Mouse (Mus musculus) embryonic facial prominence, embryonic 10.5 days (tissue): ENCODE data around the gene Nop58. TPM values are rescaled to one million over a fixed set of nuclear protein-coding genes. Genes with fewer than 3 reads are reported as not detected.

ENCODE experiments used
- DNase-seq: peaks from one replicate; pipeline ENCODE4 v3.0.0-alpha.2; 2017; ENCODE audit warnings: low spot score
- H3K27ac ChIP-seq: fragments of 300-500 bp; sonication (generic); replicated peaks from 2 replicates; pipeline ENCODE4 v1.5.1; 2016; ENCODE audit warnings: mild to moderate bottlenecking
- H3K27me3 ChIP-seq: fragments of 300-500 bp; sonication (generic); replicated peaks from 2 replicates; pipeline ENCODE4 v1.6.1; 2016; ENCODE audit warnings: low read depth, mild to moderate bottlenecking; ENCODE audit not compliant: poor library complexity, severe bottlenecking
- H3K36me3 ChIP-seq: fragments of 300-500 bp; sonication (generic); replicated peaks from 2 replicates; pipeline ENCODE4 v1.6.1; 2016; ENCODE audit warnings: mild to moderate bottlenecking, moderate library complexity
- H3K4me1 ChIP-seq: fragments of 300-500 bp; sonication (generic); 2 replicates; pipeline ENCODE4 v1.6.1; 2016
- H3K4me3 ChIP-seq: fragments of 300-500 bp; sonication (generic); 2 replicates; pipeline ENCODE4 v1.5.1; 2016; ENCODE audit warnings: mild to moderate bottlenecking, moderate library complexity
- H3K9me3 ChIP-seq: fragments of 300-500 bp; sonication (generic); 2 replicates; pipeline ENCODE4 v1.6.1; 2016; ENCODE audit warnings: mild to moderate bottlenecking
- whole genome bisulfite sequencing: fragments of 180-500 bp; shearing (Covaris S2); methylation state at CpG from one replicate; pipeline ENCODE4 v1.1.7; 2016; 5-methylcytosine and 5-hydroxymethylcytosine counted together
- polyA plus RNA-seq: library from polyadenylated mRNA; unstranded; fragments of >200 nt; fragmentation: Nextera tagmentation; extraction: Ambion mirVana; gene quantifications from 2 replicates; pipeline ENCODE4 v1.2.1, GENCODE M21; 2016

The Nop58 gene
- polyA plus RNA-seq, 1 experiment from 2014 or later = 319 TPM

DNA sequence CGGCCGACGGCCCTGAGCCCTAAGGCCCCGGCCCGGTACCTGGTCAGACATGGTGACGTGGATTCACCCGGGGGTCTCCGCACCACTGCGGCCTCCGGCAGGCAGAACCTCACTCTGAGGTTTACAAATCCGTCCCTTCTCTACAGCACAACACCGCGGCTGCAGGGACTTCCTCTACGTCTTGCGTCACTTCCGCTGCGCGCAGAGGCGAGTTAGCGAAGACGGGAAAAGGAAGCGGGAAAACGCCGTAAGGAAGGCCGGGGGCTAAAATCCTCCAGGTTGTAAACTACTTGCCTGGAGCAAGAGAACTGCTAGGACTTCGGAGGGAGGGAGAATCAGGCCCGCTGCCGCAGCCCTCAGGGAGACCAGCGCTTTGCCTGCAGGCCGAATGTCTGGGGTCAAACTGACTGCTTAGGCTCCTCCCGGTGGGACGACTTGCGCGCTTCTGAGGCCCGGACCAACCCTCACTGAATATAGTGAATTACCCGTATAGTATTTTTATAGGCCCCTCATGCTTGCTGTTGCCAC is 14.1 kb upstream of the Nop58 start, which contains the start of gene Sumo1:
Gene Sumo1, minus strand, starts transcription at position 194 of the 528 bp plus-strand sequence.
- Histone ChIP-seq H3K4me3 (peak within 1 kb of the TSS; percentile 95), H3K27ac (peak within 1 kb of the TSS; percentile 99), H3K27me3 (no peaks in the 10 kb centered on the region), H3K36me3 (peaks cover 21% of the 10 kb centered on the region), H3K9me3 (no peaks in the 10 kb centered on the region), H3K4me1 (peaks cover 19% of the 10 kb centered on the region)
- peak; percentile 93 for DNase-seq
- WGBS = under 1% methylated on average over 36 of the region's 36 CpGs

DNA sequence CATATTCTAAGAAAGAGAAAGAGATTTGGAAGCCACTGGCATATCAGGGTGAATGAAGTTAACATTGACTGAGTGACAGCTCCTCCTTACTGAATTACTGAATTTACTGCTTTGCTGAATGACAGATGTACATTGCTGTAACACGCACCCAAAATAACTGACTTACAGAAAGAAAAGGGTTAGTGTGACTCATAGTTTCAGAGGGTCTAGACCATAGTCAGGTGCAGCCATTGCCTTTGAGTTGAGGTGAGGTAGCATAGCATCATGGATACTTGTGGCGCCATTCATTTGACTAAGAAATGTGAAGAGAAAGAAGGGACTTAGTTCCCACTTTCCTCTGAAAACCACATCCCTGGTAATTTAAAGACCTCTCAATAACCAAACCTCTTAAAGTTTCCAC is 11.1 kb upstream of the Nop58 start:
- Histone ChIP-seq H3K27me3 (no peaks in the 10 kb centered on the region; the same call in 1 of the 2 replicates), H3K4me1 (peaks cover 14% of the 10 kb centered on the region), H3K27ac (no peak overlapping the region), H3K36me3 (peaks cover 12% of the 10 kb centered on the region), H3K4me3 (no peak overlapping the region), H3K9me3 (no peaks in the 10 kb centered on the region)
- DNase-seq = no peak
- WGBS = 93% methylated on average over 2 of the region's 2 CpGs

DNA sequence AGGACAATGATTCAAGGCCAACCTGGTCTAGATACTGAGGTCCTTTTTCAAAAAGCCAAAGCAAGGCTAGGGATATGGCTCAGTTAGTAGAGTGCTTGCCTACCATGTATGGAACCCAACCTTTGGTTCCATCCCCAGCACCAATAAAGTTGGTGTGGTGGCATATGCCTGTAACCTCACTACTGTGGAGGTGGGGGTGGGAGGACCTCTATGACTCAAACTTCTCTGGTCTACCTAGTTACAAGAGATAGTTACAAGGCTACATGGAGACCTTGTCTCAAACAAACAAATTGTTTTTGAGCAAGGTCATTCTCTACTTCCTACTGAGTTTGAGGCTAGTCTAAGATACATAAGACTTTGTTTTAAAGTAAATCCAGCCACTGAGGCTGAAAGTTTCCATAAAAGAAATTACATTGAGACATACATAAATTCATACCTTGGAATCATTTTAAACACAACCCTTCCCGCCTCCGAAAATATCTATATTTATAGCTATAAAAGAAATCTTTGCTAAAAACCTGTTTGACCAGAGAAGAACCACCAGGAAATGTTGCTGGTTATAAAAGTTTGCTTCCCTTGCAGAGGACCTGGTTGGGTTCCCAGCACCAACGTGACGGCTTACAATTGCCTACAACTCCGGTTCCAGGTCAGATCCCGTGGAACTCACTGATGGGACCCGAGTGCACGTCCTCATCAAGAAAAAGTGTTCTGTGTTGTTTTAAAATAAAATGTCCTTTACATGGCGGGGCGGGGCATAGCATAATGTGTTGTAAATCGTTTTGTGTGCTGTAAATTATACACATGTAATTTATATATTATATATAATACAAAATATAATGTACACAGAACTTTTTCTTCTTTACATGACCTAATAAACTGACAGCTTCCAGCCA is 599 bp upstream of the Nop58 start:
- Histone ChIP-seq H3K36me3 (peaks cover 28% of the 10 kb centered on the region), H3K4me3 (peak overlapping the region; percentile 91), H3K27ac (peak overlapping the region; percentile 80), H3K9me3 (no peaks in the 10 kb centered on the region), H3K4me1 (peaks cover 25% of the 10 kb centered on the region), H3K27me3 (no peaks in the 10 kb centered on the region)
- peak; percentile 38 for DNase-seq
- 10% methylated on average over 11 of the region's 11 CpGs for WGBS

DNA sequence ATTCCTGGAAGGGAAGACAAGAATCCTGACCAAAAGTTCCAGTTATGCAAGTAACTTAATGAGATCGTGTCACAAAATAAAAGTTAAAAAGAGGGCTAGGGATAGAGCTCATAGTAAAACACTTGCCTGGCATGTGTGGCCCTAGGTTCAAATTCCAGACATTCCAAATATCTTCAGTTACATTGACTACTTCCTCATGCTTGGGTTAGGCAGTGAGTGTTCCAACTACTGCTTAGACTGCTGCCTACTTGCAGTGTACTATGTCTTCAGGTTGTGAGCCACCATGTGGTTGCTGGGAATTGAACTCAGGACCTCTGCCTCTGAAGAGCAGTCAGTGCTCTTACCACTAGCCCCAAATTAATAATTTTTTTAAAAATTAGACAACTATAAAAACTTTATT is 2.7 kb downstream of the Nop58 start:
- Histone ChIP-seq H3K36me3 (peaks cover 61% of the 10 kb centered on the region), H3K9me3 (no peaks in the 10 kb centered on the region), H3K27me3 (no peaks in the 10 kb centered on the region), H3K27ac (no peak overlapping the region), H3K4me1 (peaks cover 25% of the 10 kb centered on the region), H3K4me3 (peak overlapping the region; percentile 91)
- WGBS = 63% methylated on average over 1 of the region's 1 CpGs
- no peak for DNase-seq

DNA sequence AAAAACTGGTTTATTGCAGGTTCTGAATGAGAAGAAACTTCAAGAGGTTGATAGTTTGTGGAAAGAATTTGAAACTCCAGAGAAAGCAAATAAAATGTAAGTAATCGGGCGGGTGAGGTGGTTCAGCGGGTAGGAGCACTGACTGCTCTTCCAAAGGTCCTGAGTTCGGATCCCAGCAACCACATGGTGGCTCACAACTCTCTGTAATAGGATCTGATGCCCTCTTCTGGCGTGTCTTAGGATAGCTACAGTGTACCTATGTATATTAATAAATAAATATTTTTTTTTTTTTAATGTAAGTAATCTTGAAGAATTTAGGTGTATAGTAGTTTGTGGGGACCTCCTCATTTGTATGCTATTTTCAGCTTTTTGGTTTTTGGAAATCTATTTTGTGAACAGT is 5.7 kb downstream of the Nop58 start:
- no peaks in the 10 kb centered on the region for H3K27me3 ChIP-seq
- H3K36me3 ChIP-seq = peaks cover 89% of the 10 kb centered on the region
- no peak overlapping the region for H3K4me3 ChIP-seq
- WGBS = 92% methylated on average over 5 of the region's 5 CpGs
- H3K27ac ChIP-seq = no peak overlapping the region
- DNase-seq = no peak
- peaks cover 23% of the 10 kb centered on the region for H3K4me1 ChIP-seq
- no peaks in the 10 kb centered on the region for H3K9me3 ChIP-seq

DNA sequence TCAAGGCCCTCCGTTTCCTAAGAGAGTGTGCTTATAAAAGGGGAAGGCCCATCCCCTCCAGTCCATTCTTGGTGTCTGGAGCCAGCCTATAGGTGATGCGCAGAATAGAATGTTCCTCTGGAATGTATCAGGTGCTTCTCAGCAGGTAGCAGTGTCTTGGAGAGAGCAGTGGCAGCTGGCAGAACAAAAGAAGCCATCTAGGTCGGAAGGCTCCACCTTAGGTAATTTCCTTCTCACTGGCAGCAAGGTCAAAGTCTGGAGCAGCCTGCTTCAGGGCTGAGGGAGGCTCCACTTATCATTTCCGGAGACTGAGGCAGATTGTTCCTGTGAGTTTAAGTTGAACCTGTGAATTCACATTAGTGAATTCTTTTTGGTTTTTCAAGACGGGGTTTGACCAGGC is 13.0 kb downstream of the Nop58 start:
- no peak for DNase-seq
- H3K4me1 ChIP-seq = no peaks in the 10 kb centered on the region
- no peaks in the 10 kb centered on the region for H3K9me3 ChIP-seq
- H3K27me3 ChIP-seq = no peaks in the 10 kb centered on the region
- H3K36me3 ChIP-seq = peaks cover 99% of the 10 kb centered on the region
- H3K27ac ChIP-seq = no peak overlapping the region
- 86% methylated on average over 5 of the region's 5 CpGs for WGBS
- H3K4me3 ChIP-seq = no peak overlapping the region

DNA sequence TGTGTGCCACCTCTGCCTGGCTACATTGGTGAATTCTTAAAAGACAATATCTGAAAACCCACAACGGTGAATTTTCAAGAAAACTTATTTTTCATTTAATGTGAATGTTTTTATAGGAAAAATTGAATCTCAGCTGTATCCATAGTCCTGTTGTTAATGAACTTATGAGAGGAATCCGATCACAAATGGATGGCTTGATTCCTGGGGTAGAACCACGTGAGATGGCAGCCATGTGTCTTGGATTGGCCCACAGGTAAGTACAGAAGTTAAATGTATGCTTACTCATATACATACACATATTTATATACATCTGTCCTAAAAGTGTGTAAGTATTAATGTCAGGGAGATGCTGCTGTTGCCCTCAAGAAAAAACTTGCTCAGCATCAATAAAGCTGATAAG is 13.4 kb downstream of the Nop58 start:
- H3K4me3 ChIP-seq = no peak overlapping the region
- no peak for DNase-seq
- WGBS = 93% methylated on average over 3 of the region's 3 CpGs
- H3K36me3 ChIP-seq = peaks cover 99% of the 10 kb centered on the region
- no peaks in the 10 kb centered on the region for H3K4me1 ChIP-seq
- H3K9me3 ChIP-seq = no peaks in the 10 kb centered on the region
- no peak overlapping the region for H3K27ac ChIP-seq
- no peaks in the 10 kb centered on the region for H3K27me3 ChIP-seq

DNA sequence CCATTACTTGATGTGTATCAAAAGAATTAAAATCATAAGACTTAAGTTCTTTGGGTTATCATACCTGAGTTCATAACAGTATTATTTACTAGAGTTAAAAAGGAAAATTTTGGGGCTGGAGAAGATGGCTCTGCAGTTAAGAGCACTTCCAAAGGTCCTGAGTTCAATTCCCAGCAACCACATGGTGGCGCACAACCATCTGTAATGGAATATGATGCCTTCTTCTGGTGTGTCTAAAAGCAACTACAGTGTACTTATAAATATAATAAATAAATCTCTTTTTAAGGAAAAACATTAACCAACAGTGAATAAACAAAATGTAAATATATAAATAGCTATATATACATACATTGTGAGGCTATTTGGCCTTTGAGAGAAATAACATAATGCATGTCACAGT is 17.0 kb downstream of the Nop58 start:
- H3K4me3 ChIP-seq = no peak overlapping the region
- no peak for DNase-seq
- H3K27me3 ChIP-seq = no peaks in the 10 kb centered on the region
- 93% methylated on average over 1 of the region's 1 CpGs for WGBS
- no peak overlapping the region for H3K27ac ChIP-seq
- peaks cover 100% of the 10 kb centered on the region for H3K36me3 ChIP-seq
- no peaks in the 10 kb centered on the region for H3K9me3 ChIP-seq
- H3K4me1 ChIP-seq = no peaks in the 10 kb centered on the region

DNA sequence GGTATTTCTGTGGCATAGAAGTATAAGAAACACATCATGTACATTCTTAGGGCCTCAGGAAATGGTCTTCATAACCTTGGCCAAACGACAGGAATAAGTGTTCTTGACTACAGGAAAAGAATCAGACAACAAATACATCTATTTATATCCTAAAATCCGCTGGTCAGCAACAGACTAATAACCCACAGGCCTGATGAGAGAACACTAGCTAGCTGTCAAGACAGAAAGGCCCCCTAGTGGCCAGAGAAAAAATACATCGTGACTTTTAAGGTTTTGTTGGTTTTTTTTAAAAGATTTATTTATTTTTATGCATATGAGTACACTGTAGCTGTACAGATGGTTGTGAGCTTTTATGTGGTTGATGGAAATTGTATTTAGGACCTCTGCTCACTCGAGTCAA is 35.1 kb downstream of the Nop58 start:
- H3K27ac ChIP-seq = no peak overlapping the region
- peaks cover 65% of the 10 kb centered on the region for H3K36me3 ChIP-seq
- no peaks in the 10 kb centered on the region for H3K4me1 ChIP-seq
- H3K27me3 ChIP-seq = no peaks in the 10 kb centered on the region
- no peak overlapping the region for H3K4me3 ChIP-seq
- H3K9me3 ChIP-seq = no peaks in the 10 kb centered on the region
- DNase-seq = no peak
- 58% methylated on average over 4 of the region's 4 CpGs for whole genome bisulfite sequencing

DNA sequence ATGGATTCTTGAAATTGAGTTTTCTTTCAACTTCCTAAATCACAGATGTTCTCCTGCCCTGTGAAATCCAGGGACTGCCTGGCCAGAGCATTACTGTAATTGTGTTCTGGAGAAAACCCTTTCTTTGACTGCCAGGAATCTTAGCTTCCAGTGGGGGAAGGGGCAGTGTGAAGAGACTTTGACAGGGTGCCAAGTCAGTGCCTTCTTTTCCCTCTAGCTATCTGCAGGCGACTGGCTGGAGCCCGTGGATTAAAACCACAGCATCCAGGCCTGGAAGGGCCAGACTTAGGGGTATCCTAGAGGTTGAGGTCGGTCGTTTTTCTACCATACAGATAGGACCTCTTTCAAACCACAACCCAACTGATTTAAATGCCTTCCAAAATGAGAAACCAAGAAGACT is 40.9 kb downstream of the Nop58 start:
- H3K36me3 ChIP-seq = peaks cover 13% of the 10 kb centered on the region
- H3K27me3 ChIP-seq = no peaks in the 10 kb centered on the region
- WGBS = 58% methylated on average over 4 of the region's 4 CpGs
- H3K27ac ChIP-seq = no peak overlapping the region
- no peaks in the 10 kb centered on the region for H3K4me1 ChIP-seq
- no peaks in the 10 kb centered on the region for H3K9me3 ChIP-seq
- no peak for DNase-seq
- H3K4me3 ChIP-seq = no peak overlapping the region

DNA sequence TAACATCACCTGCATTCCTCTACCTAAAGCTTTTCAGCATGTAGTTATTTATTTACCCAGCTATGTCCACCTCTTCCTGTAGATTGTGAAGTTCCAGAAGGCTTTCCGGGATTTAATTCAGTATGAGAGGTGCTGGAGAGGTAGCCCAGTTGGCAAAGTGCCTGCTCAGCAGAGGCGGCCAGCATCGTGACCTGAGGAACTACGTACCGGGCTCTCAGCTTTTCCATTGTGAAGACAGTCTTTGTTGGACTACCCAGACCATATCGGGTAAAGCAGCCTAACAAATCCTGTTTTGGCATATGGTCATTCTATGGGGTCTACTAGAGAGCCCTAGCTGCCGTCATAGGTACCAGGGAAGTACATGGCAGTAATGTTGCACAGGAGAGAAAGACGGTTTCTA is 45.3 kb downstream of the Nop58 start:
- WGBS = 90% methylated on average over 8 of the region's 8 CpGs
- no peaks in the 10 kb centered on the region for H3K4me1 ChIP-seq
- no peaks in the 10 kb centered on the region for H3K27me3 ChIP-seq
- no peaks in the 10 kb centered on the region for H3K36me3 ChIP-seq
- no peak overlapping the region for H3K27ac ChIP-seq
- H3K9me3 ChIP-seq = no peaks in the 10 kb centered on the region
- DNase-seq = no peak
- no peak overlapping the region for H3K4me3 ChIP-seq

DNA sequence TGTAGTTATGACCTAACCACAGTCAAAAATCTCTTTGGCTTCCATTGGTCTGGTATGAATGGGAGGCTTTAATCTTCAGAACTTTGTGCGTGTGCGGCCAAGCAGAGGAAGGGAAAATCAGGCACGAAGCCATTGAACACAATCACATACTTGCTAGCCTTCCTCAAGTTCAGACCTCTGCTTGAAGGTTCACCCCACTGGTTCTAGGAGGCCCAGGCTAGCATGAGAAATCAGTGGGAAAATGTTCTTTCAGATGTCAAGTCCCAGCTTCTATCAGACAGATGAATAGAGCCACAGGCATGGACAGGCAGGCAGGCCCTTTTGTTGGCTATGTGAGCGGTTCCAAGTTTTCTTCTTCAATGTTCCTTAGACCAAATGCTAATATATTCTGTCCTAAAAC is 46.0 kb downstream of the Nop58 start:
- 87% methylated on average over 4 of the region's 4 CpGs for WGBS
- Histone ChIP-seq H3K4me1 (no peaks in the 10 kb centered on the region), H3K27ac (no peak overlapping the region), H3K4me3 (no peak overlapping the region), H3K27me3 (no peaks in the 10 kb centered on the region), H3K36me3 (no peaks in the 10 kb centered on the region), H3K9me3 (no peaks in the 10 kb centered on the region)
- DNase-seq = no peak

DNA sequence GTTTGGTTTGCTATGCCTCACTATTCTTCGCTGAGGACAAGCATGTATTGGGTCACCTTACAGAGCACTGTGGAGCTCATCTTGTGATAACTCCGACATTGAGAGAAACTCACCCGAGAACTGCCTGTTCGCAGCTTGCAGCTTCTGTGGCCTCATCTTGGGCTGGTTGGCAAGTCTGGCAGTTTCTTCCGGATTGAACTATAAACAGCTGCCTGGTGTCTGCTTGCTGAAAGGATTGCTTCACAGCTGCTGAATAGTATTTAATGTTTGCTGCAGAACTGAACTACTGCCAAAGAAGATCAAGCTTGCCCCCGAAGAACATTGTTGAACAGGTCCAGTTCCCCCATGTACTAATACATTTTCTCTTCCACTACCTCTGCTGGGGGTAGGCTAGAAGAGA is 49.3 kb downstream of the Nop58 start:
- H3K4me3 ChIP-seq = no peak overlapping the region
- H3K27me3 ChIP-seq = no peaks in the 10 kb centered on the region
- 84% methylated on average over 6 of the region's 6 CpGs for WGBS
- H3K4me1 ChIP-seq = no peaks in the 10 kb centered on the region
- H3K27ac ChIP-seq = no peak overlapping the region
- no peak for DNase-seq
- no peaks in the 10 kb centered on the region for H3K36me3 ChIP-seq
- H3K9me3 ChIP-seq = no peaks in the 10 kb centered on the region
